Mouse (Mus musculus) E14TG2a.4 (cell line): ENCODE results near the gene Mgea5.

Experiments
- CTCF ChIP-seq: conservative IDR thresholded peaks from 2 replicates; pipeline ENCODE4 v1.5.1; 2014; ENCODE audit warnings: low read length
- NANOG ChIP-seq: IDR thresholded peaks from 2 replicates; pipeline ENCODE4 v1.6.1; 2014; ENCODE audit warnings: borderline replicate concordance, low read length, mixed read lengths

DNA sequence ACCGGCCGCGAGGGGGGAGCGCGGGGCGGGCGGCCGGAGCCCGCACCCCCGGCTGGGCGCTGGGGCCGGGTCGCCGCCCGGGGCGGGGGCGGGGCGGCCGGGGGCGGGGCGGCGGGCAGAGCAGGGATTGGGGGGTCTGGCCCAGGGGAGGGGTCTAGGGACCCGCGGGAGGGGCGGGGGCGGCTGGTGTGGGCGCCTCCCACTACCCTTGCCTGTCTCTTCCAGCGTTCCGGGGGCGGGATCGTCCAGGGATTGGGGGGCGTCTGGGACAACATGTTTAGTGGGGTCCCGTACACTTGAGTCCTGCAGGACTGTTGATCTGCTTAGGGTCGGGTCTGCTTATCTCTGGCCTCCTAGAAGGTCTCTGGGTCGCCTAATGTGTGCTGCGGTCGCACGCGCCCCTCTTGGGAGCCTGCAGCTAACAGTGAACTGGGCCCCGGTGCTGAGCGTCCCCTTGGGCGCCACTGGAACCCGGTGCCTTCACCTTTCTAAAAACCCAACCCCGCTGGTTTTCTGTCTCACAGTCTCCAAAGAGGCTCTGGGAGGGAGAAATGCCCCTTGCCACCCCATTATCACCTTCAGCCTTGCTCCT lies 40.6 kb downstream of the Mgea5 start:
- TF ChIP-seq CTCF (no peak), NANOG (no peak)
